Mouse (Mus musculus) adipose tissue, adult 10 weeks (tissue): ENCODE results near the gene Slc1a5. TPM values are rescaled to one million over a fixed set of nuclear protein-coding genes. Genes with fewer than 3 reads are reported as not detected.

Source experiments
- polyA plus RNA-seq: library from polyadenylated mRNA; stranded (reverse); fragments of 350-450 nt; fragmentation: Illumina TruSeq; extraction: RNeasy Lipid Tissue Mini Kit (QIAGEN cat#74804); gene quantifications from one replicate; pipeline ENCODE4 v1.2.3, GENCODE M21; 2014; ENCODE audit warnings: low read depth, low replicate concordance

Gene Slc1a5
- polyA plus RNA-seq, result 638 TPM

DNA sequence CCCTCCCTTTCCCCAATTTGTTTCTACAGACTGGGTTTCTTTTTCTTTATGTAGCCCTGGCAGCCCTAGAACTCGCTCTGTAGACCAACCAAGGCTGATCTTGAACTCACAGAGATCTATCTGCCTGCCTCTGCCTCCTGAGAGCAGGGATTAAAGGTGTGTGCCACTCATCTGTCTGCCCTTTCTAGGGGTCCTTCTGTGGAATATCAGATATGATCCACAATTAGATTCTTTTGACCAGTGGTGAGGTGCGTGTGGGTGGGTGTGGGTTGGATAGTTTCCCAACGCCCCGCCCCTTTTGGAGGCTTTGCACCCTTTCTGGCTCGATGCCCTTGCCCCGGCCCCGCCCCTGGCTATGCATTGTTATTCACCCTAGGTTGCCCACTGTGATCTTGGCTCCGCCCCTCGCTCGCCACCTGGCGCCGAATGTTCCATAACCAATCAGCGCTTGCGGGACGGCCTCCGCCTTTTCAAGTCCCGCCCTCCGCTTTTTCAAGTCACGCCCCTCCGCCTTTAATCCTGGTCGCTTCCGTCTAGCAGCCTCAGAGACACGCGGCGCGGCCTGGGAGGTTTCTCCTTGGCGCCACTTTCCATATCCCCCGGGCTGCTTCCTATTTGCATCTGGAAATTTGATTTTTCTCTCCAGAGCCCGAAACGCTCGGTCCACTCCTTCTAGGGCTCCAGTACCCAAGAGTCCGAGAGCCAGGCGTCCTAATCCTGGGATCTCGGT is at the start of gene Slc1a5:
Gene Slc1a5 (plus strand): TSS at position 516 of the 730 bp plus-strand sequence.

DNA sequence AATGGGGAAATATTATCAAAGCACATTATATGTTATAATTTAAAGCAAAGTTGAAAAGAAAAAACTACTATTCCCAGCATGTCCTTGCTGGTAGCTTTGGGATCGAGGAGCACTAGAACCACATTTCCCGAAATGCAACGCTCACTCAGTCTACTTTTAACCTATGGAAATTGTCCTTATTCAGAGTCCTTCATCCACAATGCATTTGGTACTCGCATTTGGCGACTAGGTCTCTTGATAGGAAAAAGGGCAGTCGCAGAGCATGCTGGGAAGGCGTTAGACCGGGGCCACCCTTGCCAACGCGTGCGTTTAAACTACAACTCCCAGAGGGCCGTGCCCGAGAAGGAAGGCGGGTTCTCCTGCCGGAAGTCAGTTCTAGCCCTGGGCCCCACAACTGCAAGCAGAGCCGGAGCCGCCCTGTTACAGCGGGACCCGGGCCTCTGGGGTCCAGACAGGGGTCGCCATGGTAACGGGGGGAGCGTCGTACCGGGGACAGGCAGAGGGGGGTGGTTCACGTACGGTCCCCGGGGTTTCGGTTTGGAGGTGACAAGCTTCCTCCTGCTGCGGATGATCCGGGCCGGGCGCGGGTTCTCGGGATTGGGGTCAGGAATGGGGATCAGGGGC is 43.0 kb upstream of the Slc1a5 start, which contains the start of gene Ap2s1:
Gene Ap2s1 (plus strand): TSS at position 338 of the 624 bp plus-strand sequence.

DNA sequence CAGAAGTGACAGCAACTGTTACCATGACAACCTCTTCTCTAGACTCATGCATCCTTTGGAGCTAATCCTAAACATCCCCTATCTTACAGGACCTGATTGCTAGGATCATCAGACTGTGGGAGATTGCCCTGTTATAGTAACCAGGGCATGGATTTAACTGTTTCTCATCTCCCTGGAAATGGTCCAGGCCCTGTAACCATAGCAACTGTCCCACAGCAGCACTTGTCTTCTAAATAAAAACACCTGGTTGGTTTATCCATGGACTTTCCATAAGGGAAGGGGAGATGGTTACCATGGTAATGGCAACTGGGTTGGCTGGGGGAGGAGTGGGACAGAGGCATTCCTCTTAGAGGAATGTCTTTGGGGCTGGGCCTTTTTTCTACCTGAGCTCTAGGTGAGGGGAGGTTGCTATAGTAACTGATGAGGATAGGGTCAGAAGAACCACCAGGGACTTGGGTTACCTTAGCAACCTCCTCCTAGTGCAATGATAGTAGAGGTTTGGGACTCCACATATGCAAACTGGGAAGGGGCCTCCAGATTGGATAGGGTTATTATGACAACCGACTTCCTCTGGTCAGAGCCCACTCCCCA is 34.3 kb downstream of the Slc1a5 start, which contains the start of gene Strn4:
Gene Strn4 (plus strand): TSS at position 539 of the 591 bp plus-strand sequence.

DNA sequence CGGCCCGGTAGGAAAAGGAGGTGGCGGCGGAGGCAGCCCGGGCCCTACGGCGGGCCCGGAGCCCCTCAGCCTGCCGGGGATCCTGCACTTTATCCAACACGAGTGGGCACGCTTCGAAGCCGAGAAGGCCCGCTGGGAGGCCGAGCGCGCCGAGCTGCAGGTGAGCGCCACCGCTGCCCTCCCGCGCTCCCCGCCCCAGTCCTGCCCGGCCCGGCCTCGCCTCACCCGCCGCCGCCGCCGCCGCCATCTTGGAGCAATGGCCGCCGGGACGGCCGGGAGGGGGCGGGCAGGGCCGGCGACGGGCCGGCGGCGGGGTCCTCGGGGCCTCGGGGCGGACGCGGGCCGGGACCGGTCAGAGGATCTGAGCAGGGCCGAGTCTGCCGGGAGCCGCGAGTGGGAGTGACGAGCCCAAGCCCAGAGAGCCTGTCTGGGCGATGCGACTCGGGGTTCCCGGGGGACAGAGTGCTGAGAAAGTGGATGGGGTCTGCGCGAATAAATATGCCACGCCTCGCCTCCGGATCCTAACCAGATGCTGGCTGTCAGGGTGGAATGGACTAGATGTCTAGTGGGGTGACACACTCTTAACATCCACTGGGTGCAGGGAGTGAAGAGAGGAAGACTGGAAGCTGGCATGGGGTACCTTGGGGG is 35.5 kb downstream of the Slc1a5 start, which contains the start of gene Fkrp:
Gene Fkrp (minus strand): TSS at position 258 of the 648 bp plus-strand sequence.

DNA sequence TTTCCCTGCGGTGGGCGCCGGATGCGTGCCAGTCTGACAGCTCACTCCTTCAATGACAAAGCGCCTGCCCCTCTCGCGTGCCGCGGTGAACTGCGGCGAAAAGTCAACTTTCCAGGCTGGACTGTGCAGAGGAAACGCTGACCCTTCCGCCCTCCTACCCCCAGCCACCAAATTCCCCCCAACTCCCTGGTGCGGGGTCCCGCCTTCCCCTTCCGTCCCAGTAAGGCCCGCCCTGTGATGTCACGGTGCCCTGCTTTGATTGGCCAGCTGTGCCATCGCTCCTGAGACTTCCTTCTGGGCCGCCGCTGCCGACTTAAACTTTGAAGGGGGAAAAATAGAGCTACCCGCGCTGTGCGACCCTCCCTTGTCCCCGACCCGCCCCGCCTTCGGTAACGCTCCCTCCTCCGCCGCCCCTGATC is 61.5 kb downstream of the Slc1a5 start, which contains the start of gene Prkd2:
Gene Prkd2 (plus strand): TSS at position 258 of the 419 bp plus-strand sequence.

Other genes with a start within 250 kb of the Slc1a5 start
- gene Arhgap35, start 166.3 kb upstream of the Slc1a5 start, polyA plus RNA-seq, result 19.0 TPM
- not detected for gene Ceacam15, start 105.6 kb upstream of the Slc1a5 start, polyA plus RNA-seq
- 0.30 TPM for gene Ceacam9, start 59.4 kb upstream of the Slc1a5 start, polyA plus RNA-seq
- gene Ap2s1, start 42.9 kb upstream of the Slc1a5 start, polyA plus RNA-seq, result 156 TPM
- 61.2 TPM for gene Strn4, start 34.5 kb downstream of the Slc1a5 start, polyA plus RNA-seq
- 19.1 TPM for gene Fkrp, start 35.4 kb downstream of the Slc1a5 start, polyA plus RNA-seq
- 22.1 TPM for gene Prkd2, start 61.6 kb downstream of the Slc1a5 start, polyA plus RNA-seq
- 5.9 TPM for gene Dact3, start 94.0 kb downstream of the Slc1a5 start, polyA plus RNA-seq
- gene Gng8, start 110.4 kb downstream of the Slc1a5 start, polyA plus RNA-seq, result 4.3 TPM
- 2.4 TPM for gene Ptgir, start 125.2 kb downstream of the Slc1a5 start, polyA plus RNA-seq
- 128 TPM for gene Calm3, start 142.8 kb downstream of the Slc1a5 start, polyA plus RNA-seq
- 3.2 TPM for gene Pnmal2, start 163.3 kb downstream of the Slc1a5 start, polyA plus RNA-seq
- gene Pnmal1, start 178.3 kb downstream of the Slc1a5 start, polyA plus RNA-seq, result 0.19 TPM
- gene Gm42372, start 201.7 kb downstream of the Slc1a5 start, polyA plus RNA-seq, result 0.16 TPM
- gene Ccdc8, start 211.4 kb downstream of the Slc1a5 start, polyA plus RNA-seq, result 3.5 TPM
- gene Ppp5c, start 246.6 kb downstream of the Slc1a5 start, polyA plus RNA-seq, result 49.6 TPM